Mouse (Mus musculus) CH12.LX (cell line): ENCODE data around the gene Wnk2. TPM values are rescaled to one million over a fixed set of nuclear protein-coding genes. Genes with fewer than 3 reads are reported as not detected.

Experiments used
- DNase-seq: peaks from one replicate; pipeline ENCODE4 v3.0.0-alpha.2; 2013; ENCODE audit errors: extremely low read depth
- H3K27ac ChIP-seq: 2 replicates; pipeline ENCODE4 v1.5.1; 2012; ENCODE audit warnings: low read depth, mild to moderate bottlenecking, control low read depth, moderate library complexity; ENCODE audit not compliant: insufficient read depth
- H3K27me3 ChIP-seq: replicated peaks from 2 replicates; pipeline ENCODE3; 2012; ENCODE audit warnings: inconsistent platforms
- H3K36me3 ChIP-seq, 2 experiments: replicated peaks in 1 of 2; 2 replicates each; pipeline versions ENCODE3 to v1.6.1; 2012; ENCODE audit warnings: inconsistent platforms in 1 of 2, low read length in 1 of 2, mild to moderate bottlenecking in 1 of 2, mixed read lengths in 1 of 2, moderate library complexity in 1 of 2; ENCODE audit not compliant: control insufficient read depth in 1 of 2, insufficient read depth in 1 of 2
- H3K4me1 ChIP-seq, 2 experiments: 2 replicates each; pipeline ENCODE4 v1.6.1; 2012; ENCODE audit warnings: inconsistent platforms in 1 of 2, moderate library complexity in 1 of 2; ENCODE audit not compliant: insufficient read depth in 2 of 2, control insufficient read depth in 1 of 2
- H3K4me2 ChIP-seq: 2 replicates; pipeline ENCODE4 v1.6.1; 2012; ENCODE audit warnings: low read depth, mild to moderate bottlenecking, control low read depth; ENCODE audit not compliant: poor library complexity, insufficient read depth, severe bottlenecking
- H3K4me3 ChIP-seq, 3 experiments: fragments of 150-350 bp in 1 of 3; sonication (generic) in 1 of 3; replicated peaks in 1 of 3; 2 replicates each; pipeline versions ENCODE3 to v1.5.1; 2011 to 2012; ENCODE audit warnings: low read depth in 2 of 3, low read length in 2 of 3, mild to moderate bottlenecking in 2 of 3, moderate library complexity in 2 of 3, control low read depth in 1 of 3, improper control_type of control experiment in 1 of 3, inconsistent platforms in 1 of 3, mixed read lengths in 1 of 3; ENCODE audit not compliant: poor library complexity in 1 of 3
- H3K79me2 ChIP-seq: replicated peaks from 2 replicates; pipeline ENCODE4 v1.6.1; 2012; ENCODE audit warnings: mild to moderate bottlenecking, moderate library complexity; ENCODE audit not compliant: control insufficient read depth, poor library complexity, insufficient read depth, severe bottlenecking; ENCODE audit errors: extremely low read depth
- H3K9ac ChIP-seq: 2 replicates; pipeline ENCODE4 v1.6.1; 2012; ENCODE audit warnings: low read depth, mild to moderate bottlenecking, control low read depth, moderate library complexity; ENCODE audit not compliant: insufficient read depth
- H3K9me3 ChIP-seq: replicated peaks from 2 replicates; pipeline ENCODE3; 2012; ENCODE audit warnings: low read length, inconsistent platforms, mixed read lengths
- BHLHE40 ChIP-seq: IDR thresholded peaks from 2 replicates; pipeline ENCODE4 v1.6.1; 2011; ENCODE audit warnings: mild to moderate bottlenecking, low read depth, low read length, improper control_type of control experiment
- CHD1 ChIP-seq: IDR thresholded peaks from 2 replicates; pipeline ENCODE4 v1.6.1; 2012; ENCODE audit warnings: low read depth, low read length, improper control_type of control experiment, inconsistent platforms
- CTCF ChIP-seq, 2 experiments: IDR thresholded peaks in 1 of 2; conservative IDR thresholded peaks in 1 of 2; 2 replicates each; pipeline ENCODE4 v1.5.1; 2011 to 2012; ENCODE audit warnings: low read depth in 2 of 2, low read length in 2 of 2, improper control_type of control experiment in 1 of 2, inconsistent platforms in 1 of 2, mild to moderate bottlenecking in 1 of 2, moderate library complexity in 1 of 2
- ELF1 ChIP-seq: IDR thresholded peaks from 2 replicates; pipeline ENCODE4 v1.6.1; 2014; ENCODE audit warnings: low read depth, mild to moderate bottlenecking, inconsistent platforms, low read length, improper control_type of control experiment
- EP300 ChIP-seq: IDR thresholded peaks from 2 replicates; pipeline ENCODE4 v1.6.1; 2011; ENCODE audit warnings: low read length, improper control_type of control experiment
- GABPA ChIP-seq: IDR thresholded peaks from 2 replicates; pipeline ENCODE4 v1.6.1; 2012; ENCODE audit warnings: low read depth, low read length, improper control_type of control experiment, inconsistent platforms; ENCODE audit not compliant: insufficient replicate concordance
- JUN ChIP-seq: IDR thresholded peaks from 2 replicates; pipeline ENCODE4 v1.6.1; 2011; ENCODE audit warnings: low read depth, mild to moderate bottlenecking, low read length, improper control_type of control experiment, moderate library complexity; ENCODE audit not compliant: insufficient read depth
- JUND ChIP-seq: conservative IDR thresholded peaks from 2 replicates; pipeline ENCODE4 v1.6.1; 2011; ENCODE audit warnings: low read depth, low read length, improper control_type of control experiment
- KAT2A ChIP-seq: IDR thresholded peaks from 2 replicates; pipeline ENCODE4 v1.6.1; 2012; ENCODE audit warnings: low read length, improper control_type of control experiment, inconsistent platforms; ENCODE audit not compliant: insufficient replicate concordance
- MAX ChIP-seq: IDR thresholded peaks from 2 replicates; pipeline ENCODE4 v1.6.1; 2011; ENCODE audit warnings: low read length, improper control_type of control experiment
- MAZ ChIP-seq: IDR thresholded peaks from 2 replicates; pipeline ENCODE4 v1.6.1; 2012; ENCODE audit warnings: low read depth, mild to moderate bottlenecking, inconsistent platforms, low read length, improper control_type of control experiment, moderate library complexity
- MEF2A ChIP-seq: IDR thresholded peaks from 2 replicates; pipeline ENCODE4 v1.6.1; 2014; ENCODE audit warnings: low read depth, mild to moderate bottlenecking, inconsistent platforms, low read length, improper control_type of control experiment, borderline replicate concordance
- MXI1 ChIP-seq: IDR thresholded peaks from 2 replicates; pipeline ENCODE4 v1.6.1; 2011; ENCODE audit warnings: mild to moderate bottlenecking, low read depth, low read length, improper control_type of control experiment
- MYC ChIP-seq: IDR thresholded peaks from 2 replicates; pipeline ENCODE4 v1.6.1; 2011; ENCODE audit warnings: low read depth, mild to moderate bottlenecking, improper control_type of control experiment, low read length
- NELFE ChIP-seq: IDR thresholded peaks from 2 replicates; pipeline ENCODE4 v1.6.1; 2011; ENCODE audit warnings: low read depth, low read length, improper control_type of control experiment
- NRF1 ChIP-seq: IDR thresholded peaks from 2 replicates; pipeline ENCODE4 v1.6.1; 2014; ENCODE audit warnings: low read depth, mild to moderate bottlenecking, inconsistent platforms, low read length, improper control_type of control experiment, moderate library complexity
- POLR2A ChIP-seq: IDR thresholded peaks from 2 replicates; pipeline ENCODE4 v1.6.1; 2011; ENCODE audit warnings: low read depth, mild to moderate bottlenecking, improper control_type of control experiment, low read length
- POLR2AphosphoS2 ChIP-seq: IDR thresholded peaks from 2 replicates; pipeline ENCODE4 v1.6.1; 2011; ENCODE audit warnings: low read depth, low read length, improper control_type of control experiment
- RAD21 ChIP-seq: IDR thresholded peaks from 2 replicates; pipeline ENCODE4 v1.6.1; 2011; ENCODE audit warnings: low read depth, mild to moderate bottlenecking, low read length, improper control_type of control experiment, moderate library complexity
- RCOR1 ChIP-seq: conservative IDR thresholded peaks from 2 replicates; pipeline ENCODE4 v1.6.1; 2012; ENCODE audit warnings: low read depth, mild to moderate bottlenecking, inconsistent platforms, low read length, improper control_type of control experiment
- TBP ChIP-seq: conservative IDR thresholded peaks from 2 replicates; pipeline ENCODE4 v1.6.1; 2011; ENCODE audit warnings: low read depth, low read length, improper control_type of control experiment
- UBTF ChIP-seq: IDR thresholded peaks from 2 replicates; pipeline ENCODE4 v1.6.1; 2012; ENCODE audit warnings: low read depth, mild to moderate bottlenecking, inconsistent platforms, low read length, improper control_type of control experiment, moderate library complexity
- USF1 ChIP-seq: IDR thresholded peaks from 2 replicates; pipeline ENCODE4 v1.6.1; 2014; ENCODE audit warnings: low read depth, mild to moderate bottlenecking, inconsistent platforms, low read length, improper control_type of control experiment
- ZKSCAN1 ChIP-seq: IDR thresholded peaks from 2 replicates; pipeline ENCODE4 v1.6.1; 2012; ENCODE audit warnings: low read depth, inconsistent platforms, low read length, improper control_type of control experiment, borderline replicate concordance
- ZMIZ1 ChIP-seq: IDR thresholded peaks from 2 replicates; pipeline ENCODE4 v1.6.1; 2012; ENCODE audit warnings: low read depth, mild to moderate bottlenecking, inconsistent platforms, low read length, improper control_type of control experiment
- ZNF384 ChIP-seq: IDR thresholded peaks from 2 replicates; pipeline ENCODE4 v1.6.1; 2012; ENCODE audit warnings: low read depth, low read length, improper control_type of control experiment, inconsistent platforms
- dilution Hi-C: fragments of 300-500 bp; cut with MboI; formaldehyde crosslinking; loops from 2 replicates; pipeline ENCODE4 v1.14.3; 2020; ENCODE audit warnings: low sequenced_read_pairs; ENCODE audit not compliant: extremely low pct_unique_long_range_greater_than_20kb, extremely low pct_ligation_motif_present
- in situ Hi-C: fragments of 300-500 bp; cut with MboI; formaldehyde crosslinking; loops from 3 replicates; pipeline ENCODE4 v1.14.3; 2019; ENCODE audit warnings: low sequenced_read_pairs, low pct_ligation_motif_present, low pct_unique_long_range_greater_than_20kb, mixed read lengths
- polyA plus RNA-seq: library from polyadenylated mRNA; unstranded; fragments of >175 nt; gene quantifications from 2 replicates; pipeline ENCODE4 v1.2.1, GENCODE M21; 2012; ENCODE audit warnings: low read depth; ENCODE audit not compliant: insufficient read length
- total RNA-seq, 2 experiments: library from RNA; depleted of rRNA; stranded (reverse); fragments of 300-350 nt in 1 of 2; fragments of >200 nt in 1 of 2; gene quantifications; 2 replicates each; pipeline ENCODE4 v1.2.3; 2012 to 2014

Gene Wnk2
- total and polyA plus RNA-seq, 3 experiments = 0.04 TPM; not detected in 2

DNA sequence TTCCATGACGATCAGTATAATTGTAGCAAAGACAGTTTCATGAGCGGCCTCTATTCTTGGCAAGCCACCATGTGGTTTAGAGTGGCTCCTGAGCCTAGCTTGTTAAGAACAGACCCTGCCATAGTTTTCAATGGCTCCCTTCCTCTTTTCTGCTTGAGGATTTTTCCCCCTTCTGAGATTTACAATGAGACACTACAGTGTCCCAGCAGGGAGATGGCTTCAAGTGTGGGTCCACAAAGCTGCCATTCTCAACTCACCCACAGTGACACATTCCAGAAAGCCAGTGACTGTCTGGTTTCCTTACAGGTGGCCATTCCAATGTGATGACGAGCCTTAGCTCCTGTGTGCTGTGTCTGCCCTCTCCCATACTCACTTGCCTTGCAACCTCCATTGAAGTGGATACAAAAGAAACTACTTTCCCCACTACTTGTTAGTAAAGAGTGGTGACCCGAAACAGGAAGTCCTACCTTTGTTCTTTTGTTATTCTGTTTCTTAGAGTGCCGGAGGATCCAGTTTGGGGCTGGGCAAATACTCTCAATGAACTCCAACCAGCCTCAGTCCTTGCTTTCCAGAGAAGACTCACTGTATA, 134.5 kb downstream of the Wnk2 start:
- no peak for DNase-seq
- no peak overlapping the region for H3K4me2 ChIP-seq
- in situ Hi-C loops (no loop called here), dilution Hi-C loops (no loop called here)
- no peak overlapping the region for H3K4me3 ChIP-seq
- H3K27me3 ChIP-seq = no peaks in the 10 kb centered on the region
- H3K9ac ChIP-seq = no peak overlapping the region
- no peaks in the 10 kb centered on the region for H3K79me2 ChIP-seq
- H3K4me1 ChIP-seq = peaks cover 3 to 33% of the 10 kb centered on the region in 2 experiments
- TF ChIP-seq MAZ (no peak), GABPA (no peak), JUND (no peak), NRF1 (no peak), KAT2A (no peak), RAD21 (no peak), CTCF (conservative IDR thresholded peaks at IDR 0.05 in 1 of 2, IDR thresholded peaks at IDR 0.05 in 1 of 2; ENCODE audit: low read depth in 2 of 2, low read length in 2 of 2) (no peak), CHD1 (no peak), MEF2A (no peak), ZKSCAN1 (no peak), ELF1 (no peak), ZMIZ1 (no peak), USF1 (no peak), ZNF384 (no peak), UBTF (no peak), MXI1 (no peak)
- no peak overlapping the region for H3K27ac ChIP-seq
- H3K9me3 ChIP-seq = peaks cover 7% of the 10 kb centered on the region
- H3K36me3 ChIP-seq = no peaks in the 10 kb centered on the region

DNA sequence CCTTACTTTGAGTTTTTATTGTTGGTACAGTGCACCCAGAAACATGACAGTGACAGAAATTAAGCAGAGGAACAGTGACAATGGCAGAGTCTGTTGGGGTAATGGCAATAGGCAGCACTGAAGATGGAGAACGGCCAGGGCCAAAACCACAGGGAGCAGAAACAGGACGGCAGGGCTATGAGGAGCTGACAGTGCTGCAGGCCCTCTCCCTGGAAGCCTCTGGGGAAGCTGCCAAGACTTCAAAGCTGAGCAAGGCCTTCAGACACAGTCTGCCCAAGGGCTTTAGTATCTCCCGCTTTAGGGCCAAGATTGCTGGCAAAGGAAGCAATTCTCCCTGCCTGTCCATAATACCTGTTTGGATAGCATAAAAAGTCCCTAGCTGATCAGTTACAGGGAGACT, 146.1 kb downstream of the Wnk2 start:
- Histone ChIP-seq H3K4me3 (no peak overlapping the region), H3K27ac (no peak overlapping the region), H3K27me3 (no peaks in the 10 kb centered on the region), H3K4me1 (peaks cover 0 to 9% of the 10 kb centered on the region in 2 experiments; a peak in 1 of 4 replicates), H3K79me2 (no peaks in the 10 kb centered on the region), H3K36me3 (no peaks in the 10 kb centered on the region), H3K4me2 (no peak overlapping the region), H3K9me3 (no peaks in the 10 kb centered on the region), H3K9ac (no peak overlapping the region)
- dilution Hi-C loops = no loop called here
- TF ChIP-seq EP300 = no peak
- TF ChIP-seq MYC = no peak
- no peak for TF ChIP-seq RAD21
- TF ChIP-seq UBTF = no peak
- TF ChIP-seq BHLHE40 = no peak
- TF ChIP-seq NELFE = no peak
- TF ChIP-seq TBP = no peak
- TF ChIP-seq JUN = no peak
- no peak for TF ChIP-seq POLR2AphosphoS2
- TF ChIP-seq CTCF (conservative IDR thresholded peaks at IDR 0.05 in 1 of 2, IDR thresholded peaks at IDR 0.05 in 1 of 2; ENCODE audit: low read depth in 2 of 2, low read length in 2 of 2) = no peak
- TF ChIP-seq MAX = no peak
- TF ChIP-seq JUND = no peak
- TF ChIP-seq RCOR1 = no peak
- no peak for TF ChIP-seq MXI1
- no peak for TF ChIP-seq MAZ
- TF ChIP-seq MEF2A = no peak
- no peak for TF ChIP-seq POLR2A
- in situ Hi-C loops = no loop called here
- DNase-seq = no peak
